Mouse (Mus musculus) spleen, adult 18-20 months (tissue): Measurements from ENCODE around the gene Acsl1.

Experiments used
- DNase-seq, 2 experiments: peaks; one replicate each; pipeline ENCODE4 v3.0.0; 2022; ENCODE audit warnings: mixed read lengths in 2 of 2

The Acsl1 gene

DNA sequence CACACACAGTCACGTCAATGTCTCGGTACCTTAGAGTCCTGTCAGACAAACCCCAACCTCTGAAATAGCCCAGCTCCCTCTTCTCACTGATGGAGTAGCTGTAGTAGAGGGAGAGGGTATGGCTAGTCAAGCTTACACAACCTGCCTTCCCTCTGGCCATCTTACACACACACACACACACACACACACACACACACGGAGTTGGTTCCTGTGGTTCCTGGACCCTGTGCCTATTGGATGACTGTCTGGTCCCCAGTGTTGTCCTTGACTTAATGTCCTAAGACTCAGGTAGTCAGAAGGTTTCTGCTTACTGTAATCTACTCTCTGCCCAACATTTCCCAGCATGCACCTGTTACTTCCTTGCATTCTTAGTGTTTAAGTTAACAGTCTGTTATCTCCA, 5.1 kb downstream of the Acsl1 start:
- no peak for DNase-seq

GRCm38 (mm10) chr8:46477747-46478458, 7.1 kb downstream of the Acsl1 start:
- no peak for DNase-seq

DNA sequence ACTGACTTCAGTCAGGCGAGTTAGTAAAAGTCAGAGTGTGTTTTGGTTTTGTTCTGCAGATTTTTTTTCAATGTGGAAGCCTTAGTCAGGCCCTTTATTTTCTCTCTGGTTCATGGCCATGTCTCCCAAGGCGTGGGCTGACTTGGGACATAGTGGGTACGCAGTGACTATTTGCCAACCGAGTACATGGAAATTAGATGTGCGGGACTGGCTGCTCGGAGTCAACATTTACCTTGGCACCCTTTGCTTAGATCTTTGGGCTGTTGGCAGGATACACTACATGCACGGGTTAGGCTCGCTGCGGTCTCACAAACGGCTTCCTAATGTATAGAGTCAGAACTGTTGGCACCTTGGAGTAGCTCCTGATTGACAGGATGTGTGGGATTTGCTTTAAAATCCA, 7.9 kb downstream of the Acsl1 start:
- DNase-seq, result no peak

DNA sequence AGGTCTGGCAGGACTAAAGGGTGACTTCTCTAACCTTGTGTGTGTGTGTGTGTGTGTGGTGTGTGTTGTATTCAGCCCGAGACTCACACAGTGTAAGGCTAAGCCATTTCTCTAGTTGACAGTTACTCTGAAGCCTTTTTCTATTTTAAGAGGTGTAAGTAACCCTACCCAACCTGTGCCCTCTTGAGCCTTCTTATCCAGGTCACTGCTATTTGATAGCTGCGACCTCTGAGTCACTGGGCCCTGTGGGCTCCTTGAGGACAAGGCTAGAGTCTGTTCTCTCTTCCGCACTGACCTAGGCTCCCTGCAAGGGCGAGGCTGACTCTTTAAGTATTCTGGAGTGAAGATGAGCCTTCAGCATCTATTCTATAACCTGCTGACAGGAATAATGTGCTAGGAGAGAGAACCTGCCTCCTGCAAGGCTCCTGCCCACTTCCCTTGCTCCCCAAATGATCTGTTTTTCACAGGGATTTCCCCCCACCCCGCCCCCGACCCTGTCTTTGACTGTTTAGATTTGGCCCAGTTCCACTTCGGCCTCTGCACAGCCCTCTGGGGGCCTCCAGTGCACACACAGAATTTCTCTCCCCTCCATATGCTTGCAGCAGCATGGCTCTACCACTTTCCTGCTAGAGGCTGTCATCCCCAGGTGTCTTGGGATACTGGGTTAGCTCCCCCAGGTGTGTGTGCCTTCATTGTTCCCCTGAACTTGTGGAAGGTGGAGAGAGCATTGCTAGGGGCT, 9.1 kb downstream of the Acsl1 start:
- no peak for DNase-seq

GRCm38 (mm10) chr8:46480533-46480900, 9.7 kb downstream of the Acsl1 start:
- DNase-seq, result no peak

GRCm38 (mm10) chr8:46482771-46483170, 11.9 kb downstream of the Acsl1 start:
- DNase-seq, result no peak

GRCm38 (mm10) chr8:46483247-46483646, 12.4 kb downstream of the Acsl1 start:
- DNase-seq, result no peak

DNA sequence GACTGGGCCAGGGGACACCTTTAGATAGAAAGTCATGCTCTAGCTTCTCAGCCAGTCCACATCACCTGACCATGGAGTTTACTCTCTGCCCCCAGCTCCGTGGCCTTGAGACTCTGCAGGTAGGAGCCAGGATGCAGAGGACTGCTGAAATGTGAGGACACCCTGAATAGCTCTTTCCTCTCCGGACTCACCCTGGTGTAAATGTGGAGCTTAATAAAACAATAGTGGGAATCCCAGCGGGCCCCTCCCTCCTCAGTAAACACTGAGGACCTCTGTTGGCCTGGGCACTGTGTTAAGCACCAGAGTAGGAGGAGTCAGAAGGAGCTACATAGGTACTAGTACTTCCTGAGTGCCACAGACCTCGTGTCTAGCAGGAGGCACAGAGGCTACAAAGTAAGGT, 13.2 kb downstream of the Acsl1 start:
- no peak for DNase-seq

- no peak for DNase-seq
Measured at GRCm38 (mm10) chr8:46484931-46485463, 14.2 kb downstream of the Acsl1 start.

- no peak for DNase-seq
Measured at GRCm38 (mm10) chr8:46488085-46488561, 17.3 kb downstream of the Acsl1 start.

DNA sequence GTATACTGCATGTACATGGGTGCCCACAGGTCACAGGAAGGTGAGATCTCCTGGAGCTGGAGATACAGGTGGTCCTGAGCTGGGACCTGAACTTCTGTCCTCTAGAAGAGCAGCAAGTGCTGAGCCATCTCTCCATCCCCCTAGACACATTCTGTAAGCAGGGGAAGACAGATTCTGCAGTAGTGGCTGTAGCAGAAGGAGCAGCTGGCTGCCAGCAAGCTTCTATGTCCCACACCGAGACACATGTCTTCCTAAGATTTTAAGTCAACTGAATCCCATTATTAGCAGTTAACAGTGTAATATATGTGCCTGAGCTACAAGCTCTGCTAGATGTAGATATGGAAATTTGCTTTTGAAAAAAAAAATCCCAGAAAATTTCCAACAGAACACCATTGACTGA, 18.4 kb downstream of the Acsl1 start:
- no peak for DNase-seq

DNA sequence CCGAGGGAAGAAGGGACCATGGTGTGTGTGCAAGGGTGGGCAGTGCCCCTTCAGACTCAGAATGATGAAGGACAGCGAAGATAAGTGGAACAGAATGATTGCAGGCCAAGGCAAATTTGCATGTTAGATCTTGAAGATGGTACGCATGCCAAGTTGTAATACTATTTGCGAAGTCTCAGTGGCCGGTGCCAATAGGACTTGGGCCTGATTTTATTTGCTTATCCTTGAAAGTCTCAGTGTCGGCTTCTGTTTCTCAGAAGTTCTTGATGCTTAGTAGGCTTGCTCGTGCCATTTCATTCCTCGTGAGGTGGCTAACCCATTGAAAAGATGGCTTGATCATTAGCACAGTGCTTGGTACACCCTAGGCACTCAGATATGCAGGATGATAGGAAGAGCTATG, 19.4 kb downstream of the Acsl1 start:
- no peak for DNase-seq

DNA sequence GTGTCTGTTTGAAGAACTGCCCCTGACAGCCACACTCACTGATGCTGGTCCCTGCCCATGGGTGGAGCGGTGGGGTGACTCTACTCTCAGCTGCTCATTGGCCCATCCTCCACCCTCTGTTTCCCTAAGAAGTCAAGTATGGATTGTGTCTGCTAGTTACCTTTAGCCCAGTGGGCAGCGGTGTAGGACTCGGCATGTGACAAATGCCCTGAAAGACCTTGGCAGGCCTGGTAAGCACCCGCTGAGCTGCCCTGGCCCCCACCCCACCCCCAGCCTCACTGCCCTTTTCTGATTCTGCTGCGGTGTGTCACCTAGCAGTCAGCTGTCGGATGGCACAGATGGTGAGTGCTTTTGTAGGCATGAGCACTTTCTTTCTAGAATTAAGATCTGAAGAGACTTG, 20.0 kb downstream of the Acsl1 start:
- no peak for DNase-seq

- no peak for DNase-seq
Measured at GRCm38 (mm10) chr8:46493495-46494170, 22.8 kb downstream of the Acsl1 start.

DNA sequence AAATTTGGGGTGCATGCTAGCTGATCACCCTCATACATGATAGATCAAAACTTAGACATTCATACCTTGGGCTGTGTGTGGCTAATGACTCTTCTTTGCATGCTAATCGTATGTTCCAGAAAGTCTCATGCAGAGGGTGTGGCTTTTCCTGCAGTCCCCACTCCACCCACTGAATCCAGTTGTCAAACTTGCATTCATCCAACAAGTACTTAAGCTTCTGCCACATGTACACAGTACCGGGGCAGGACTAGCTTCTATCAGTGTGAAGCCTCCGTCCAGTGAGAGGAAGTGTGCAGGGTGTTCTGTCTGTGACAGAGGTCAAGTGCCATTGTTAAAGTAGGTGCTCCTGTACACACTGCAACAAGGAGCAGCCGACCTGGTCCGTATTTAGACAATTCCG, 26.0 kb downstream of the Acsl1 start:
- DNase-seq, result no peak

DNA sequence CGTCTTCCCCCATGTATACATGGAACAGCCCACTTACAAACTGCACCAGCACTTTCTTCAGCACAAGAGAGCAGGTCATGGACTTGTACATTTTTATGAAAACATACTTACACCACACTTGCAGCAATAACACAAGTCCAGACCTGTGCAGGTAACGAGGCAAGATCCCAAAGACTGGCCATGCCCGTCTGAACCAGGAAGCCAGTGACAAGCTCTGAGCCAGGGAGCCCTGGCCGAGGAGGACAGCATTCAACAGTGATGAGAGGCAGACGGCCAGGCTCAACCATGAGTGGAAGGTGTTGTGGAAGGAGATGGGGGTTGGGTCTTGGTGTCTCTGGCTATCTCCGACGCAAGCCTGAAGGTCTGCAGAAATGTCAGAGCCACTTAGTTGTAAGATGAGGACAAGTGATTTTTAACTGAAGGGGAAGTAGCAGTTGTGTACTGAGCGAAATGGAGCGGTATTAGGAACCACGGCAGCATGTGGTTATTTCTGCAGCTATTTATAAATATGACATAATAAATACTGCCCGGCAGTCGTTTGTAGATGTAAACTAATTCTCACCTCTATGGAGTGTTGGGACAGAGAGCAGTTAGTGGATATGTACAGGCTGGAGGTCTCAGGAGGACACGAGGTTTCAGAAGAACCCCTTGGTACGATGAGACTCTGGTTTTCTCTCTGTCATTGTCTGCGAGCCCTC, 26.6 kb downstream of the Acsl1 start:
- DNase-seq, result no peak

GRCm38 (mm10) chr8:46499376-46500061, 28.7 kb downstream of the Acsl1 start:
- no peak for DNase-seq

DNA sequence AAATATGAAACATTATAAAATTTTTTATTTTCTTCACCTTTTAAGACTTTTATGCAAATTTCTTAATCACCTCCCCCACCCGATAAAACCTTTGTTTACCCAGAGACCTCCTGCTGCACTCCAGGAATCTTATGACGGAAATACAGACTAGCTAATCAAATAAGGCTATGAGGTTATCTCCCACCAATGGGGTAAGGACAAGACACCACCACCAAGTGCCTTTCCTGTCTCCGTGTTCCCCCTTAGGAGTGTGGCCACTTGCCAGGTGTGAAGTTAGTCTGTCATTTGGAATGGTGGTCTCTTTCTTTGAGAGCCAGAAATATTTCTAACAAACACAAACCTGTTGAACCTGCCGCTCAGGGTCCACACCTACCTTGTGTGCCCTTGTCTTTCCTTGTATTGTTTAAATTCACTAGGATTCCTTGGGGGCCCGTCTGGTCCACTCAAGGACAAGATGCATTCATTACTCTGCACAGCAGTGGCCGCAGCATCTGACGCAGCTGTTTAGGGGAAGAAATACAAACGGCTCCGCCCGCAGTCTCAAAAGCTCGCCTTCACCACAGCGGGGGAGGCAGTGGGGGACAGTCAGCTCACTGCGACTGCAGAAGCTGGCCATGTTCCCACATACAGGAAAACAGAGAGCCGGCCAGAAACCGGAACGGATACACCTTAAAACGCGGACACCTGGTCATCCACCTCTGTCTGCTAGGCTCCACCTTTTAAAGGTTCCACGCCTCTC, 31.7 kb downstream of the Acsl1 start:
- DNase-seq, result no peak

GRCm38 (mm10) chr8:46503072-46503695, 32.3 kb downstream of the Acsl1 start:
- no peak for DNase-seq

DNA sequence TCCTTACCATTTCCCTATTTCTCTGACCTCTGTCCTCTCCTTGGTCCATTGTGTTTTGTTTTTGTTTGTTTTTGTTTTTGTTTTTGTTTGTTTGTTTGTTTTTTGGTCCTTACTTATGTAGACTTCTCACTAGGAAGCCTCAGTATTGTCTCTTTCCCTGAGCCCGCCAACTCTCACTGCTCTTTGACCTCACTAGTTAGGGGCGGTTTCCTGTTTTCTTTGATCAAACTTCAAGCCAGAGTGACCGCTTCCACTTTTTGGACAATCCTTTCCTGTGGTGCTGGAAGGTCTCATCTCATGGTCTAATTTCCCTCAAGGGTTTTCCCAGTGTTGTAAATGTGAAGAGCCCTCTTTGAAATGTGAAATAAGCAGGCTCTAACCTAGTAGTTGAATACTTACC, 33.4 kb downstream of the Acsl1 start:
- no peak for DNase-seq
